Mouse (Mus musculus): ENCODE results near the gene Dok3.

DNA sequence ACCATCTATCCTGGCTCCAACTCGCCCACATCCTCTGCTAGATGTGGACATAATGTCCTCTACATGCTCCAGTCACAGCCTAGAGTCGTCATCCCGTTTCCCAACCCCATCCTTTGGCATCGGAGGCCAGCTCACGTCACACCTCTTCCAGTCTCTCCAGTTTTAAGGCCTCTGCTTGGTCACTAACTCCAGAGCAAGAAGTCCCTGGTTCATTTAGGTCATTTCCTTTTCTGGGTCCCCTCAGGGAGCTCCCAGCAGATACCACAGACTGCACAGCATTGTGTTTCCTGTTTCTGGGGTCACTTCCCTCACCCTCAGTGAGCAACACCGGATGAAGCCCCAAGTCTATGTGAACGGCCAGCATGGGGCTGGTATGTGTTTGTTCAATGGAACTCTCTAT lies 50.1 kb downstream of the Dok3 start:
- no peak for TF ChIP-seq GATA1 (IDR thresholded peaks at IDR 0.05; ENCODE audit: borderline replicate concordance, low read length)
- TF ChIP-seq FLI1 (IDR thresholded peaks at IDR 0.05; ENCODE audit: low read length), result no peak

Measured in megakaryocyte, embryonic 14.5 days (primary cell).